Mouse (Mus musculus): ENCODE data around the gene Ddx20.

GRCm38 (mm10) chr3:105642186-105642585, 45.2 kb downstream of the Ddx20 start:
- TF ChIP-seq POLR2A (IDR thresholded peaks at IDR 0.05; ENCODE audit: borderline replicate concordance, control insufficient read depth, low read depth, low read length), result no peak
- TF ChIP-seq CTCF (IDR thresholded peaks at IDR 0.05; ENCODE audit: control insufficient read depth, insufficient read depth, low read length), result no peak
